Mouse (Mus musculus): Measurements from ENCODE around the gene Sptssa.
A peak's percentile ranks its signal among the peaks of the same experiment; 100 is the strongest.
"Not testable (repeated sequence)": the region's sequence is repeated elsewhere in the genome, so short reads cannot be mapped to it uniquely, and the experiment has no call there.

Sptssa gene

DNA sequence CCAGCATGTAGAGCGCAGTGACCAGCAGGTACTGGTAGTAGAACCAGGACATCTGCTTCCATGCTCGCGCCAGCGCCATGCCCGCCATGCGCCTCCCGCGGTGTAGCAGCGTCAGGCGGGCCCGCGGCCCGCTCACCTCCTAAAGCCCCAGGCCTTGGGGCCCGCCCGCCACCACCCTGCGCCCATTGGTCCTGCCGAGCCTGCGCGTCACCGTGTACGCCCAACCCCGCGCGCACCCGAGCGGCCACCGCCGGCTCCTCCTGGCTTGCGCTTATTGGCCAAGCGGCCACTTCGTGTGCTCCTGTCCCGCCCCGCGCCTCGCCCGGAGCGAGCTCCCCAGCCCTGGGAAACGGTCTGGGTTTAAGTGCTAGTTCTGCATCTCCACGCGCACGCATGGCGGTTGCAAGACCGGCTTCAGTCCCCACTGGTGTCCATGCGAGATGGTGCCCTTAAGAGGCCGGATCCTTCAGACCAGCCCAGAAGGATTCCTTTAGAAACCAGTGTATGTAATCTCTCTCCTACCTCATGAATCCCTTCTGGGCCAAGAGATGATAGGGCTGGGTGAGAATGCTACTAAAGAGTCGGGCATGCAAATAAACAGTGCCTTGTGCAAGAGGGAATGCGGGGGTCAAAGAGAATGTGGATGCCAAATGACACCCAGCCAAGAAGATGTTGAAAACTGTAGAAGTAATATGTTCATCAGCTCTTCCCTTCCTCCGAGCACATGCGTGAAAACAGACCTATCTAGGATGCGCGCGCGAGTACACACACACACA, at the start of gene Sptssa:
TSS of gene Sptssa (minus strand) at position 178 of the 776 bp plus-strand sequence.
- DNase-seq (ENCODE audit: low spot score) = peak; percentile 88

GRCm38 (mm10) chr12:54699394-54699793, 43.0 kb upstream of the Sptssa start:
- no peak for DNase-seq (ENCODE audit: low spot score)

GRCm38 (mm10) chr12:54697791-54698250, 41.4 kb upstream of the Sptssa start:
- DNase-seq (ENCODE audit: low spot score) = no peak

DNA sequence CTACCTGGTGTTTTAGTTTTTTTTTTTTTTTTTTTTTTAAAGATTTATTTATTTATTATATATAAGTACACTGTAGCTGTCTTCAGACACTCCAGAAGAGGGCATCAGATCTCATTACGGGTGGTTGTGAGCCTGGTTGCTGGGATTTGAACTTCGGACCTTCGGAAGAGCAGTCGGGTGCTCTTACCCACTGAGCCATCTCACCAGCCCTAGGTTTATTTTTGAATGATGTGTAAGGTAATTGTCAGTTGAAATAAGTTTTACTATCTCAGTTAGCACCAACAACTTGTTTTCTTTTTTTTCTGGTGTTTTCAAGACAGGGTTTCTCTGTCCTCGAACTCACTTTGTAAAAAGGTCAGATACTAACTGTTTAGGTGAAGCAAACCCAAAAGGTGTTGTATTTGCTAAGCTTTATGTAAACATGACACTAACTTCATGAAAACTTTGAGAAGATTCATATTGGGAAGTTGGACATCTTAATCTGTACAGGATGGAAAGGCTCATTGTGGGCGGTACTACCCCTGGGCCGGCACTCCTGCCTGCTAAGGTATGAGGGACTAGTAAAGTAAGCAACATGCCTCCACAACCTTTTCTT, 40.7 kb upstream of the Sptssa start:
- peak; percentile 25 for DNase-seq (ENCODE audit: low spot score)

GRCm38 (mm10) chr12:54696242-54697002, 40.0 kb upstream of the Sptssa start:
- peak; percentile 88 for DNase-seq (ENCODE audit: low spot score)

GRCm38 (mm10) chr12:54695511-54696241, 39.3 kb upstream of the Sptssa start, which contains the start of gene Eapp:
Eapp (minus strand) TSS chr12:54695897.
- peak; percentile 91 for DNase-seq (ENCODE audit: low spot score)

DNA sequence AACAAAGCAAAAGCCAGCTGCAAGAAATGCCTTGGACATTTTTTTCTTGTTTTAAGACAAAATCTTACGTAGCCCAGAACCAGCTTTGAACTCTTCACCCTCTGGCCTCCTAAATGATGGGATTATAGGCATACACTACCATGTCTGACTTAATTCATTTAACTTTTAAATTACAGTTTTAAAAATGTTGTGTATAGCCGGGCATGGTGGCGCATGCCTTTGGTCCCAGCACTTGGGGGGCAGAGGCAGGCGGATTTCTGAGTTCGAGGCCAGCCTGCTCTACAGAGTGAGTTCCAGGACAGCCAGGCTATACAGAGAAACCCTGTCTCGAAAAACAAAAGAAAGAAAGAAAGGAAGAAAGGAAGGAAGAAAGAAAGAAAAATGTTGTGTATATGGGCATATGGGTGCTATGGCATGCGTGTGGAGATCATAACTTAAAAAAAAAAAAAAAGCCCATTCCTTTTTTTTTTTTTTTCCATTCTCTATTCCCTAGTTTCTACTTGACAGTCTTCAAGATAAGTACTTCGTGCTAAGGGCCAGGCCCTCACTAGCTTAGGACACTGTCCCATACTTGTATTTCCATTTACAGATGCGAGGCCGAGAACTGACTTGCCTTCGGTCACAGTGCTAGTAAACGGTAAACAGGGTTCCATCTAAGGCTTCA, 38.6 kb upstream of the Sptssa start:
- no peak for DNase-seq (ENCODE audit: low spot score)

DNA sequence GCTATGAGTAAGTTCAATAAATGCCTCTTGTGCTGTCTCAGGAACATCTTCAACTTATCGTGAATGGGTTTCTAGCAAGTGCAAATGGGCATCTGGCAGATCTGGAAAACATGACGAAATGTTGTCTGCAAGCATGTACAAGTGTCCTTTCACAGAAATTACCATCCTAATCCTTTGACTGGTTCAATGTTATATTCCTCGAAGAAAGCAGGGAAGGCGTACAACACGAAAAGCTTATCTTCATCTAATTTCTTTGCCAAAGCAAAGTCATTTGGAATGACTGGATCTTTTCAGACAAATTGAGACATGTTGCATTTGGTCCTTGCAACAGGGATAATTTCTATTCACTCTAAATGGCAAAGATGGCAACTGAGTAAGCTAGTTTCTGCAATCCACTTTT, 32.7 kb upstream of the Sptssa start:
- no peak for DNase-seq (ENCODE audit: low spot score)

GRCm38 (mm10) chr12:54683182-54683581, 26.8 kb upstream of the Sptssa start:
- DNase-seq (ENCODE audit: low spot score) = no peak

DNA sequence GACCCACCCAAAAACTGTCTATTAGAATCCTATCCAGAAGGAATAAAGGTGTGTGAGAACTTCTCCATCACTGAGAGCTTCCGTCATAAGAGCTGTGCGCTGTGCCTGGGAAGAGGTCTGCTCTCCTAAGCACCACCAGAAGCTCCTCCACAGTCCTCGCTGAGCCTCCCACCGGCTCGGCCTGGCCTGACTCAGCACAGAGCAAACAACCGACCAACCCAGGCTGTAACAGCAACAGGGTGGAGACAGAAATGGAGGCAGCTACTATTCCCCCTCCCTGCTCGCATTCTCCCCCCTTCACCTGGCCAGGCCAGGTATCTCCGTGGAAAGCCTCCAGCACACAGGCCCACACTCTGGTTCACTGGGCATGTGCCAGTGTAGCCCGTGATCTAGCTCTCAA, 20.3 kb upstream of the Sptssa start:
- DNase-seq (ENCODE audit: low spot score) = no peak

- no peak for DNase-seq (ENCODE audit: low spot score)
These were observed 19.0 kb upstream of the Sptssa start for GRCm38 (mm10) chr12:54675396-54675795.

GRCm38 (mm10) chr12:54671262-54671661, 14.9 kb upstream of the Sptssa start:
- DNase-seq (ENCODE audit: low spot score) = no peak

GRCm38 (mm10) chr12:54668141-54668540, 11.8 kb upstream of the Sptssa start:
- no peak for DNase-seq (ENCODE audit: low spot score)

- DNase-seq (ENCODE audit: low spot score) = no peak
These were observed 9.2 kb upstream of the Sptssa start for GRCm38 (mm10) chr12:54665526-54665925.

DNA sequence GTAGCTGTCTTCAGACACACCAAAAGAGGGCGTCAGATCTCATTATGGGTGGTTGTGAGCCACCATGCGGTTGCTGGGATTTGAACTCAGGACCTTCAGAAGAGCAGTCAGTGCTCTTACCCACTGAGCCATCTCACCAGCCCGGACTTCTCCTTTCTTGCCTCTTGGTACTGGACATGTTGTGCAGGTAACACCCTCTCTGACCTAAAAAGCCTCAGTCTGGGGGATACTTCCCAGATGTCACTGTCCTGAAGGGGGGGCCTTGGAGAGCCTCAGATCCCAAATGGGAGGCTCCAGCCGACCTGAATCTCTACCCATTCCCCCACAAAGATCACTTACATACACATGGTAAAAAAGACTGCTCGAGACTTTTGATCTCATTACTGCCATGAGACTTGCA, 5.1 kb upstream of the Sptssa start:
- DNase-seq (ENCODE audit: low spot score) = not testable (repeated sequence)

DNA sequence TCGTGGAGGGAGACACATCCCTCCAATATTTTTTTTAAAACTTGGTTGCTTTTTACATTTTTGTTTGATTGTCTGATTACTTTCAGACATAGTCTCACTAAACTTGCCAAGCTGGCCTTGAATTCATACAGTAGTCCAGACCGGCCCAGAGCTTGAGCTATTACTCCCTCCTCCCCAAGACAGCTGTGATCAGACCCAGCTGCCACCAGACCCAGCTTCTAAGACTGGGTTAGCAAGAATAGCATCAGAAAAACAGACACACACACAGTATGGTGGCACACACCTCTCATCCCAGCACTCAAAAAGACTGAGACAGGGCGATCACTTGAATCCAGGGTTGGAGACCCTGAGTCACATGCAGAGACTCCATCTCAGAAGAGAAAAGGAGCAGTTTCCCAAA, 3.5 kb upstream of the Sptssa start:
- DNase-seq (ENCODE audit: low spot score) = no peak

DNA sequence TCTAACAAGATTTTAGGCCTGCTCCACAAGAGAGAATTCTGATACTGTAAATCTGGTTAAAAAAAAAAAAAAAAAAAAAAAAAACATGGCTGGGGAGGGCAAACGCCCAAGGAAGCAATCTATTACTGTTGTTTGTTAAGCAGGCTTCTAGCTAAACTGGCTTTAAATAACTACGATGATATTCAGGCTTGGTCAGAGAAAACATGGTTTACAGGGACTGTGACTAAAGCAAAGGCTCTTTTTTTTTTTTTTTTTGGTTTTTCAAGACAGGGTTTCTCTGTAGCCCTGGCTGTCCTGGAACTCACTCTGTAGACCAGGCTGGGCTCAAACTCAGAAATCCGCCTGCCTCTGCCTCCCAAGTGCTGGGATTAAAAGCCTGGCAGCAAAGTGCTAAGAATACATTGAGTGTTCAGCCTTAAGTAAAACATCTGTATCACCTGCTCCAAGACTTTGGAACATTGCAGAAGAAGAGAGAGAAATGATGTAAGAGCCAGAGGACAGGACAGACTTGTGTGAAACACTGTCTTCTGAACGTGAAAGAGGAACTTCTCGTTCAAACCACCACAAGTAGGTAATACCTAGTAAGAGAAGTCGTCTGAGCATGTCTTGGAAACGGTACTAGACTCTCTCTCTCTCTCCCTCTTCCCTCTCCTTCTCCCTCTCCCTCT, 2.2 kb upstream of the Sptssa start:
- no peak for DNase-seq (ENCODE audit: low spot score)

GRCm38 (mm10) chr12:54657951-54658350, 1.6 kb upstream of the Sptssa start:
- DNase-seq (ENCODE audit: low spot score) = no peak

- DNase-seq (ENCODE audit: low spot score) = no peak
These were observed 853 bp upstream of the Sptssa start for GRCm38 (mm10) chr12:54657226-54657625.

DNA sequence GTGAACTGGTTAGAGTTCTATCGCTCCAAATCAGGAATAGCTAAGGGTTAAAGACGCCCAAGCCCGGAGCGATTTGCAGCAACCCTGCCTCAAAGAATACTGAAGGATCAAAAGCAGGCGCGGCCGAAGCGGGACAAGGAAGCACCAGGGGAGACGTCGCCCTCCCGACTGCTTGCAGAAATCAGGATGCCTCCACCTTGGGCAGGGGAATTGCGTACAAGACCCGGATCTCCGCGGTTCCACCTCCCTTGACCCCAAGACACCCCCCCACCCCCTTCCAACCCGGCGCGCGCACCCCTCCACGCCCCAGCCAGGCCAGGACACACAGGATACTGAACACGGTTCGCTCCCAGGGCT, 356 bp downstream of the Sptssa start:
- DNase-seq (ENCODE audit: low spot score) = no peak

Measured in left cerebral cortex, adult 11 months (tissue).